Mouse (Mus musculus) layer of hippocampus, adult 18-20 months (tissue): ENCODE data around the gene Tmem63c. TPM values are rescaled to one million over a fixed set of nuclear protein-coding genes. Genes with fewer than 3 reads are reported as not detected.

ENCODE experiments used
- DNase-seq, 2 experiments: peaks; one replicate each; pipeline ENCODE4 v3.0.0; 2022; ENCODE audit warnings: low spot score in 2 of 2
- total RNA-seq, 2 experiments: library from RNA; stranded (reverse); gene quantifications; 2 replicates each; pipeline ENCODE4 v1.2.3; 2021

Gene Tmem63c
- total RNA-seq, 2 experiments from 2014 or later = 34.9 to 35.3 TPM

DNA sequence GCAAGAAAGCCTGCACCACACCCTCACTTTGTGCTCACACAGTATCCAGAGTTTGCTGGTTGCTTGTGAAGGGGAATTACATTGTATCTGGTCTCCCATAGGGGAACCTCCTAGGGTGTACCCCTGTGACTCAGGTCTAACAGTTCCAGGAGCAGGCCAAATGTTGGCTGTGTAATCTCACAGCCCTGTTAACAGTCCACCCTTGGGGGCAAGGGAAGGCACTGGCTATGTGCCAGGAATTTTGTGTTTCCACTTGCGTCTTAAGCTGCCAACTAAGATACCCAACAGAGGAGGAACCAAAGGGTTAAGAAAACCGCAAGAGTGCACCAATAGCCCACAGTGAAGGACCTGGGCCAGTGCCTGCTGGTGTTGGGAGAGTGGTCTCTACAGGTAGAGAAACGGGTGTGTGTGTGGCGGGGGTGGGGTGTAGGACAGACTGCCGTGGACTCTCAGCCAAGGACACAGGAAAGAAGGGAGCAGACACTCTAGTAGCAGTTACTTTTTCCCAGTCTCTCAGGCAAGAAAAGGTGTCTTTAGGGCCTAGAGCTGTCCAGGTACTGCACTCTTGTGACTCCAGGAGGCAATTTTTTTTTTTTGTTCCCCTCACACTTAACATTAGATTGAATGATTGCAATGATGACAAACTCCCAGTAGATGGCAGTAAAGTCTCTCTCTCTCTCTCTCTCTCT, 20.8 kb upstream of the Tmem63c start:
- no peak for DNase-seq

DNA sequence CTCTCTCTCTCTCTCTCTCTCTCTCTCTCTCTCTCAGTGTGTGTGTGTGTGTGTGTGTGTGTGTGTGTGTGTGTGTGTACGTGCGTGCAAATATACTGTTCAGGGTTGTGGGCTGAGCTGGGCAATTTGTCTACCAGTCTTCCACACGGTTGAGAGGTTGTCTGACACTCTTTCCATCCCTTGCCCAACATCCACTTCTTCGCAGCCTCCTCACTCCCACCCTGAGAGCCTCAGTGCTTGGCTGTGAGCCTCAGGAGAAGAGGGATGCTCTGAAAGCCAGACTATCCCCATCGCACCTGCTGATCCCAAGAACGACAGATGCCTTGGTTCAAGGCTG, 20.3 kb upstream of the Tmem63c start:
- no peak for DNase-seq

DNA sequence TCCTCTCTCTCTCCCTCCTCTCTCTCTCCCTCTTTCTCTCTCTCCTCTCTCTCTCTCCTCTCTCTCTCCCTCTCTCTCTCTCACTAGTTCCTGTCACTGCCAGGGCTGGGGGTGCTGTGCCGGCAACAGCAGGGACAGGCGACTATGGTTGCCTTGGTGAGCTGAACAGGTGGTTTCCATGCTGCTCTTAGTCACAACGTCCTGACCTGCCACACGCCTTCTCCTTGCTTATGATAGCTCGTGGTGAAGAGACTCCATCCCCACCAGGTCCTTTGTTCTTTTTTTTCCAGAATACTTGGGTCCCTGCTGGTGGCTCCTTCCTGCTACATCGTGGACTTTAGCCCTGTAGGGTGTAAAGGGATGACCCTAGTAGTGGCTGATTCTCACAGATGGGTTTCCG, 18.9 kb upstream of the Tmem63c start:
- DNase-seq = no peak

DNA sequence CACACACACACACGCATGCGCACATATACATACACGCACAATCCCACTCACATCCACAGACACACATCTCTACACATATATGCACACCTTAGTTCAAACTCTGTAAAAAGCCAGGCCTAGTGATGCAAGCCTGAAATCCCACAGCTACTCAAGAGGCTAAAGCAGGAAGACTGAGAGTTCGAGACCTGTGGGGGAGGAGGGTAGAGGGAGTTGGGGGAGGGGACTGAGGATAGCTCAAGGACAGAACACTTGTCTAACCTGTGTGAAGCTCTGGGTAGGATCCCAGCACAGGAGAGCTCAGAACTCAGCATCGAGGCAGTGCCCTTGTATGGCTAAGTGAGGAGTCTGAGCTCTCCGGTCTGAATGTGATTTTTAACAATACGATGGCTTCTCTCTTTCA, 18.3 kb upstream of the Tmem63c start:
- DNase-seq = no peak

DNA sequence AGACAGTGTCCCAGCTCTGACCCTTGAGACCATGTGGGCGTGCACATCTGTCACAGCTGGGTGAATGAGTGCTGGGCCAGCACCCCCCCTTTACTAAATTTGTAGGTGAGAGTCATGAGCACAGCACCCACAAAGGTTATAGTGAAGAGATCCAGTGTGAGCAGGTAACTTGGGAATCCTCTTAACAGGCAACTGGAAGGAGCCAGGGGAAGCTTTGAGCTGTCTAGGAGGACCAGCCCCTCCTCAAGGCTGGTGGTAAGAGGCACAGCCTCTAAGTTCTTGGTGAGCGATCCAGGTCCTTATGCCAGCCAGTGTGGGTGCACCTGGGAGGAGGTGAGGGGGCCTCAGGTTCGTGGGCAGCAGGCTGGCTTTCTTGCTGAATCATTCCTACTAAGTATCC, 17.5 kb upstream of the Tmem63c start:
- no peak for DNase-seq

DNA sequence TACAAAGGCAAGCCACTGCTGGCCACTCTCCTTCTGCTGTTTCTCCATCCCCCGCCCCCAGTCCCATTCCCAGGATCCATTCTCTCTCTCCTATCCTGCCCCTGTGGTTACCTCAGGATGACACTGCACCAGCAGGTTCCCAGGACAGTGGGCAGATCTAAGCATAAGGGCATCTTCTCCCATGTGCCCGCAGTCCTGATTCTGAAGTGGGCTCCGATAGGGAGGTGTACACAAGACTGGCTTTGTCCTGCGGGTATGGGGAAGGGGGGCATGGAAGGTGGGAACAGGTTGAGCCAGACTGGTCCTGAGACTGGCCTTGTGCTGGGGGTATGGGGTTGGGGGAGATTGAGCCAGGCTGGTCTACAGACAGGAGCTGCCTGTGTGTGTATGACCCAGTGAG, 16.5 kb upstream of the Tmem63c start:
- no peak for DNase-seq

DNA sequence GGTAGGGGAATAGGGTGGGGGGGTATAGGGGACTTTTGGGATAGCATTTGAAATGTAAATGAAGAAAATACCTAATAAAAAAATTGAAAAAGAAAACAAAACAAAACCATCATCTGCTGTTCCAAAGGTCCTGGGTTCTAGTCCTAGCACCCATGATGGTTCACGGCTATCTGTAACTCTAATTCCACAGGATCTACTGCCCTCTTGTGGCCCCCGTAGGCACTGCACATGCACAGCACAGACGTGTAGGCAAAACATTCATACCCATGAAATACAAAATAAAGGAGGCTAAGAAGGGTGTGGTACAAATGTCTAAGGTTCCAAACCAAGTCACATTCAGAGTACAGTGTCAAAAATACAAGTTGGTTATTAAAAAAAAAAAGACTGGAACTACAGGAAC, 4.1 kb upstream of the Tmem63c start:
- DNase-seq = no peak

DNA sequence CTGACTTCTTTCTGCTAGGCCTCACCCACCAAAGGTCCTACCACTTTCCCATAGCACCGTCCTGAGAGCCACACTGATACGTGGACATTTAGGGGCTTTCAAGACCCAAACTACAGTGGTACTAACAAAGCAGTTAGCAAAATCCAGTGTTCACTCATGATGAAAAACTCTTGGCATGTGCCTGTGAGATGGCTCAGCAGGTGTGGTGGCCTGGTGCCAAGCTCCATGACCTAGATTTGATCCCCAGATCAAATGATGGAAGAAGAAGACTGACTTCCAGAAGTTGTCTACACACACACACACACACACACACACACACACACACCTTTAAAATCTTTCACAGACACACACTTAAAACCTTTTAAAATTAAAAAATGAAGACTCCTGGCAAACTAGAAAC, 2.4 kb upstream of the Tmem63c start:
- no peak for DNase-seq

DNA sequence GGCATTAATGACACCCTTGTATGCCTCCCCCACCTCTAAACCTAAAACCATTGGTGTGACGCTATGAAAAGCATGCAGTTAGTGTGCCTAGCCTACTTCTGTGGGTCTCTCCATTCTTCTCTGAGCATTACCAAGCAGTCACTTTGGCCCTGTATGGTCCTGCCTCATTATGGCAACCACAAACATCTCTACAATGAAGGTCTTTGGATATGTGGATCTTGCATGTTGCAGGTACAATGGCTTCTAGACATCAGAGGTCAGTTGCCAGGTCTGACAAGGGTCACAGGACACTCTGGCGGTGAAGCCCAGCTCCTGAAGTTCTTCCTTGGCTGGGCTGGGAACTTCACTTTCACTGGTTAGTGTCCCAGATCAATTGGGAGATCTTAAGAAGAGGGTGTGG, 866 bp downstream of the Tmem63c start:
- no peak for DNase-seq

DNA sequence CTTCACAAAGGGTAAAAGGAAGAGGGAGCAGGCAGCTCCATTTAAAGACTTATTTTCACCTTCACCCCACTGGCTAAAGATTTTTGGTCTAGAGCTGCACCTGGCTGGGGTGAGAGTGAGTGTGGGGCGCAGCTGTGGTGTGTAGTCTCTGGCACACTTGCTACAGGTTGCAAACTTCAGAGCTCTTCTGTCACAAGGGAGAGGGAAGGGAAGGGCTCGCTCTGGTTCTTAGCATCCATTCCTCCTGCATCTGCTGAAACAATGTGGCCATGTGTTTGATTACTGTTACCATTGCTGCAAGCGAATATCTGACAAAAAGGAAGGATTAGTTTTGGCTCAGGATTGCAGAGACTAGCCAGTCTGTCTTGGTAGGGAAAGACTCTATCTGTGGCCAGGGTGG, 2.3 kb downstream of the Tmem63c start:
- DNase-seq = no peak

DNA sequence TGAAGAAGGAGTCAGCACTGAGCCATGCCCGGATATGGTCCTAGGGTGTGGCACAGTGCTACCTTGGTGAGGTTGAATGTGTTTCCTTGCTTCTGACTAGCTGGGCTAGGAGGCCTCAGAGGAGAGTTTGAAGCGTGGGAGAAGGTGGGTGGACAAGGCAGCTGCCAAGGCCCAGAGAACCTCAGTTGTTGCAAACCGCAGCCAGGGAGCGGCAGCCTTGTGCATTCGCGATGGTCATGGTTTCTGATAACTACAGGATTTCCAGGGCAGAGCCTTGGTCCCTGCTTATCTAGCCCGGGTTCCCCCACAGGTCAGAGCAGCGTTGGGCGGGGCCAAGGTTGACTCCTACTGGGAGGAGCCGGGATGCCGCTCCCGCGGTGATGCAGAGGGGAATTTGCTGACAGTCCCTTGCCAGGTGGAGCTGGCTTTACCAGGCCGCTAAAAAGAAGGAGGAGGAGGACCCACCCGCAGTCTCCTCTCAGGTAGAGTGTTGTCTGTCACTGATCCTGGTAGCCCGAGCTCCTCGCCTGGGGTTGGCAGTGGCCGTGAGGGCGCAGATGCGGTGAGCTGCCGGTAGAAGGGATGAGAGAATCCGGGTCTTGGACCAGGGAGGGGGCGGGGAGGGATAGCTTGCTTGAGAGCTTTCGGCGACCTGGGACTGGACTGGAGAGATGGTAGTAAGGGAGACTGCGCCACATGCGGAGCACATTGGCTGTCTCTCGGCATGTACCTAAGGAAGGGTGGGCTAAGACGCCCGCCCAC, 5.2 kb downstream of the Tmem63c start:
- peak; percentile 55 to 71 for DNase-seq

DNA sequence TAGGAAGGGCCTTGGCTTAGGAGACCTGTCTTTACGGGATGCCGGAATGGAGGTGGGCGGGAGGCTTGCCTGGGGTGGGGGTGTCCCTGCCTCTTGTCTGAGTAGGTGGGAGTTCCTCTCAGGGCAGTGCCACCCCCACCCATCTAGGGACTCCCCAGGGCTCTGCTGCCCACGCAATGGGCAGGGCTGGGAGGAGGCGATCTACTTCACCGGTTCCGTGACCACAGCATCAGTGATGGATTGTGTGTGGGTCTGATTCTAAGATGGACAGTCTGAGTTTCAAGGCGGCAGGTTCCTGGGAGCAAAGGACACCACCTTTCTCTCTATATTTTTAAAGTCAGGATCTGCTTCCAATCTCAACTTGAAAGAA, 5.7 kb downstream of the Tmem63c start:
- DNase-seq = no peak

DNA sequence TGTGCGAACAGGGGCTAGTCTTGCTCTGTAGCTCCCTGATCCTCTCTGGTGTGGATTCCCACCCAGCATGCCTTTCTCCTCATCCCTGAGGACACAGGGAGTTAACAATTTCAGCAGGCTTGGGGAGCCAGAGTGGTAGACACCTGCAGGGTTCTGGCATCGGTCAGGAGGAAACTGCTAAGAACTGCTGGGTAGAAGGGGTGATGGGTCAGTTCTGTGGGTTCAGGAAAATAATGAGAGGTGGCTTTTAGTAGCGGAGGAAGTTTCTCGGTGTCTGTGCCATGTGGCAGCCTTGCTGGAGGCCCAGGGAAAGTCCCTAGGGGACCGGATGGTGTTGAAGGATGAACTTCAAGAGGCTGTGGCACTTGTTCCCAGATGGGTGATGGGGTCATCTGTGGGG, 6.3 kb downstream of the Tmem63c start:
- no peak for DNase-seq

DNA sequence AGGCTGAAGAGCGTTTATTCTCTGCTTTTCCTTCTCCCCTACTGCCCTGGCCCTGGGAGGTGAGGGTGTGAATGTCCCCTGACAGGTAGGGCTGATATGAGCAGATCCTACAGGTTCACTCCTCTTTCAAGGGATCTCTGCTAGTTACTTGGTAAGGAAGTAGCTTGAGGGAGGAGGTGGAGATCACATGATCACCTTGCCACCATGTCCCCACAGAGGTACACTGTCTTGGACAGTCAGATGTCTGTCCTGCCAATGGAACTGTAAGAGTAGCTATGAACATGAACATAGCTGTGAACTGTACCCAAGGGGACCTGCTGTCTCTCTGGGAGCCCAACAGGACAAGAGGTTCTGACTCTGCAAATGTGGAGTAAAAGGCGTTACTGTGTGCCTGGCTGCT, 6.9 kb downstream of the Tmem63c start:
- DNase-seq = no peak

DNA sequence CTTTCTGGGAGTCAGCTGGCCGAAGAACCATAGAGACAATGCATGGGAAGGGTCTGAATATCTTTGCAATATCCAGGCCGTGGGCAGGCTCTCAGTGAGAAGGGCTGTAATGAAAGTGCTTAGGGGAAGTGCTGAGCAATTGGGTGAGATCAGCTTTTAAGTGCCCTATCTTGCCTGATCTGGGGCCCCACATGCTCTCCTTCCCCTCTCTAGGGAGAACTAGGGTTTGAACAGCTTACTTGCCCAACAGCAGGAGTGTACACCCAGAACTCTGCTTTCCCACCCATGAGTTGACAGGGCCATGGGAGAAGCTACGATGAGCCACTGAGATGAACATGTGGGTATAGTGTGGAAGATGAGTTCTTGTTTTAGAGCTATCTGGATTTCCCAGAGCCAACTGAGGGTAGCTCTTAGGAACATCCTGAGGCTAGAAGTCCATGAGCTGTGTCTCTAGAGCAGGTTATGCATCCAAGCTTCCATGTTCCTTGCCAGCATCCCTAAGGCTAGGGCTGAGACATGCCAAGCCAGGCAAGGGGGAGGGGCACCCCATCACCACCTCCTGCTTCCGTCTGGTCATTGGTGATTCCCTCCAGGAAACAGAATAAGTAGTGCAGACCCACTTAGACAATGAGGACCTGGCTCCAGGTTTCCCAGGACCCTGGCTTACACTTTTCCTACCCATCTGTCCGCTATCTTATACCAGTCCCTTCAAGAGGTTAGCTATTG, 8.3 kb downstream of the Tmem63c start:
- no peak for DNase-seq

DNA sequence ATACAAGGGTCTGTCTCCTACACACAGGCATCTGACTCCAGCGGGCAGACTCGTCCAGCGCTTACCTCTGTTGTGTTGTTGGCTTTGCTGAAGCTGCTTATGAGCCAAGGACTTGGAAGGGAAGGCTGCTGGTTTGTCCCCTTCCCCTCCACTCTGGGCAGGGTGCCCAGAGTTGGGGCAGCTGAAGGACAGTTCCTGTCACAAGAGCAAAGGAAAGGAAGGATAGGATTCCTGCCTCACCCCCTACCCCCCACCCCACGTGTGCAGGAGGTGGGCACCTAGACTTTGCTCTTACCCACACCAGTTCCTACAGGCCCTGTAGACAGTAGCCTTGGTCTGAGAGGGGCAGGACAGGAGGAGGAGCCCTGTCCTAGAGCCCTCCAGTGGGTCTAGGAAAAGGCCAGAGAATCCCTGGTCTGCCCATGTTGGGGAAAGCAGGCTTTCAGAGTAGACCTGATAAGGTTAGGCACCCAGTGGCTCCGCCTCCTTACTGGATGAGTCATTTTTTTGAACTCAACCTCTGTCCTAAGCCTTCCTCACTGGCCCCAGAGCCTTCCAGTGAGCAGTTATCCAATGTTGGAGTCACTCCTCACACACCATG, 10.1 kb downstream of the Tmem63c start:
- no peak for DNase-seq

DNA sequence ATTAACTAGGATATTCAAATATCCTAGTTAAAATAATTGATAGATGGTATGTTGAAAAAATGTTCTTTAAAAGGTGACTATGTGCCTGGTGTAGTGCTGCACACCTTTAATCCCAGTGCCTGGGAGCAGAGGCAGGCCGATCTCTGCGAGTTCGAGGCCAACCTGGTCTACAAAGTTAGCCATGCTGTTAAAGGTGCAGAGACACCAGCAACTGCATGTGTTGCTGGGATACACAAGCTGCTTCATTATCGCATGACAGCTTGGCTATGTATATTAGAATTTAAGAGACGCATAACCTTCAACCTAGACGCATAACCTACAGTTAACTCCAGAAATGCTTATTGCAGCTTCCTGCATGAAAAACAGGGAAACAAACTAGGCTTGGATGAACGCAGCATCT, 15.5 kb downstream of the Tmem63c start:
- no peak for DNase-seq

DNA sequence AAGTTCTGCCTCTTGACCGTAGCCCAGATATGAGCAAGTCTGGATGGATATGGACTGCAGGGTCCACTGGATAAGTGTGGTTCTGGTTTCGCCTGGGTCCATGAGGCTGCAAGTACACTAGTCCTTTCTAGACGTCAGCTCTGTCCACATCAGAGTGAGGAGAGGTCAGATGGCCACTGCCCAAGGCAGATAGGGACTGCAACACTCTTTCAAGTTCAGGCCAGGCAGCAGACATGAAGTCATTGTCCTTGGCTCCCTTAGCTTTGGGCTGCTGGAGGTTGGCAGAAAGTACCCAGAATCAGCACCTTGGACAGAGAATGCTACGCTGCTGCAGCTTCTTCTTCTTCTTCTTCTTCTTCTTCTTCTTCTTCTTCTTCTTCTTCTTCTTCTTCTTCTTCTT, 19.0 kb downstream of the Tmem63c start:
- DNase-seq = no peak

DNA sequence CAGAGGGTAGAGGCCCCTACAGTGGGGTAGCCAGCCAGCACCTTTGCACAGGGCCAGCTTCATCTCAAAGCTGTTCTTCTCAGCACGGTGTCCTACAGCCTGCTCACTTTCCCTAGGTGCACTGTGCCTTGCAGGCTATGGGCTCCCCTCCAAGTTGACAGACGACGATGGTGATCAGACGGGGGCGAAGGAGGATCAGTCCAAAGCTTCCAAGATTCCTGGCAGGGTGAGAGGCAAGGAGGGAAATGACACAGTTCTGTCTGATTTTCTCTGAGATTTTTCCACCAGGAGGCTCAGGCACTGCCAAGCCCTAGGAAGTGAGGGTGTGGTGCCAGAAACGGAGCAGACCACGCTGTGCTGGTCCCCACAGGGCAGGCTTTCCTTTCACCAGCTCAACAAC, 19.7 kb downstream of the Tmem63c start:
- peak; percentile 60 for DNase-seq

DNA sequence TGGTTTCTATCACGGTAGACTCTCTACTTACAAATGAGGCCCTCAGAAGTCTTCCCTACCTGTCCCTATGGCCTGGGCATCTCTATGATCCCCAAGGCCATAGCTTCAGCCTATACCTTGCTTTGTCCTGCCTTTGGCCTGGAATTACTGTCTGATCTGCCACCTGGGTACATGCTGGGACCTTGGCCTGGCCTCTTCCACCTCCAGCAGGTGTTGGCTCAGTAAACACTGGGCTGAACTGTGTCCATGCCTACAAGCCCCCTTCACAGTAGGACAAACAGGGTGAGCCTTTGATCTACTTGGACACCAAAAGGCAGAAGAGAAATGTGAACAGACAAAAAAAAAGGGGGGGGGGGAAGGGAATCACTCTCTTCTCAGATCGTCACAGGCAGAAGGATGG, 21.3 kb downstream of the Tmem63c start:
- DNase-seq = no peak

DNA sequence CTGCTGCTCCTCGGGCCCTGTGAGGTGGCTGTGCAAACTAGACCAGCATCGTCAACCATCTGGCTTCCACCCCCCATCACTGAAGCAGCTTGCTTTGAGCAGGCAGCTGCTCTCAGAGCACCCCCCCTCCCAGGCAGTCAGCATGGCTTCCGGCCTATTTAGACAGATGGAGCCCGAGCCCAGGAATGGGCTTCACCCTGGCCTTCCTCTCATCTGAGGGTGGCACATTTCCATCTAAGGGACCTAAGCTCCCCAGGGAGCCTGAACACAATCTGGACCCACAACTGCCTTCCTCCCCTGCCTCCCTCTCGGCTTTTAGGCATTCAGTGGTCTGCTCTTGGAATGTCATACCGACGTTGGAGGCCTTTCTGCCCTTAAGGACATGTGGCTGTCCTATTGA, 22.1 kb downstream of the Tmem63c start:
- peak; percentile 61 to 82 for DNase-seq

DNA sequence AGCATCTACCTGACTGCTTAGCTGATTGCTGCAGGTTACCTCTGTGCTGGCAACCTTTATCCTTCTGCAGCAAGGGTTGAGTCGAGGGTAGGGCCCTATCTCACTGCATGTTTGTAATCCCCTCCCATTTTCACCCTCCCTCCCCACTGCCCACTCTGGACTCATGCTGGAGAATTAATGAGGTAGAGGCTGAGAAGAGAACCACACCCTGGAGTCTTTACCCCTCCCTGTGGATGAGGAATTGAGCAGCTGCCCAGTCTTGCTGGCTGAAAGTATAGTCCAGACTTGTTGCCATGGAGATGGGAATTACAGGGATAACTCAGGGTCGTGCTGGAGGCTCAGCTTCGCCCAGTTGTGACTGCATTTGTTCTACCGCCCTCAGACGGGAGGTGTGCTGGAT, 23.6 kb downstream of the Tmem63c start:
- no peak for DNase-seq
